Mouse (Mus musculus): ENCODE data around the gene Pard3.

The Pard3 gene

GRCm38 (mm10) chr8:127498997-127499719 lies 435.5 kb downstream of the Pard3 start:
- DNase-seq (ENCODE audit: low read depth, low spot score) = no peak

- DNase-seq (ENCODE audit: low read depth, low spot score) = no peak
Observed at GRCm38 (mm10) chr8:127499720-127500114, 436.0 kb downstream of the Pard3 start.

GRCm38 (mm10) chr8:127500206-127500605 lies 436.5 kb downstream of the Pard3 start:
- peak; percentile 22 for DNase-seq (ENCODE audit: low read depth, low spot score)

- no peak for DNase-seq (ENCODE audit: low read depth, low spot score)
Observed at GRCm38 (mm10) chr8:127501756-127502155, 438.1 kb downstream of the Pard3 start.

GRCm38 (mm10) chr8:127505286-127505685 lies 441.6 kb downstream of the Pard3 start:
- no peak for DNase-seq (ENCODE audit: low read depth, low spot score)

GRCm38 (mm10) chr8:127506336-127506735 lies 442.6 kb downstream of the Pard3 start:
- no peak for DNase-seq (ENCODE audit: low read depth, low spot score)

- no peak for DNase-seq (ENCODE audit: low read depth, low spot score)
Observed at GRCm38 (mm10) chr8:127511341-127511740, 447.6 kb downstream of the Pard3 start.

GRCm38 (mm10) chr8:127512001-127512573 lies 448.4 kb downstream of the Pard3 start:
- DNase-seq (ENCODE audit: low read depth, low spot score) = no peak

- DNase-seq (ENCODE audit: low read depth, low spot score) = no peak
Observed at GRCm38 (mm10) chr8:127512580-127512979, 448.9 kb downstream of the Pard3 start.

- no peak for DNase-seq (ENCODE audit: low read depth, low spot score)
Observed at GRCm38 (mm10) chr8:127514810-127515735, 451.4 kb downstream of the Pard3 start.

- DNase-seq (ENCODE audit: low read depth, low spot score) = no peak
Observed at GRCm38 (mm10) chr8:127516043-127516442, 452.4 kb downstream of the Pard3 start.

- peak; percentile 74 for DNase-seq (ENCODE audit: low read depth, low spot score)
Observed at GRCm38 (mm10) chr8:127525673-127526072, 462.0 kb downstream of the Pard3 start.

GRCm38 (mm10) chr8:127528315-127528714 lies 464.6 kb downstream of the Pard3 start:
- DNase-seq (ENCODE audit: low read depth, low spot score) = no peak

GRCm38 (mm10) chr8:127529746-127530145 lies 466.1 kb downstream of the Pard3 start:
- DNase-seq (ENCODE audit: low read depth, low spot score) = no peak

GRCm38 (mm10) chr8:127531866-127532265 lies 468.2 kb downstream of the Pard3 start:
- no peak for DNase-seq (ENCODE audit: low read depth, low spot score)

GRCm38 (mm10) chr8:127534789-127535188 lies 471.1 kb downstream of the Pard3 start:
- peak; percentile 65 for DNase-seq (ENCODE audit: low read depth, low spot score)

- peak; percentile 65 for DNase-seq (ENCODE audit: low read depth, low spot score)
Observed at GRCm38 (mm10) chr8:127535192-127535845, 471.6 kb downstream of the Pard3 start.

GRCm38 (mm10) chr8:127535846-127536220 lies 472.1 kb downstream of the Pard3 start:
- peak; percentile 25 for DNase-seq (ENCODE audit: low read depth, low spot score)

GRCm38 (mm10) chr8:127539803-127540202 lies 476.1 kb downstream of the Pard3 start:
- no peak for DNase-seq (ENCODE audit: low read depth, low spot score)

GRCm38 (mm10) chr8:127540273-127540672 lies 476.6 kb downstream of the Pard3 start:
- no peak for DNase-seq (ENCODE audit: low read depth, low spot score)

- no peak for DNase-seq (ENCODE audit: low read depth, low spot score)
Observed at GRCm38 (mm10) chr8:127542162-127542561, 478.5 kb downstream of the Pard3 start.

GRCm38 (mm10) chr8:127543676-127544075 lies 480.0 kb downstream of the Pard3 start:
- peak; percentile 9 for DNase-seq (ENCODE audit: low read depth, low spot score)
